Mouse (Mus musculus) MEL (cell line): ENCODE results near the gene Xpa.

ENCODE experiments used
- CHD2 ChIP-seq: IDR thresholded peaks from 2 replicates; pipeline ENCODE4 v1.6.1; 2011; ENCODE audit warnings: low read length, improper control_type of control experiment
- CTCF ChIP-seq, 3 experiments: IDR thresholded peaks in 2 of 3; conservative IDR thresholded peaks in 1 of 3; 2 replicates each; pipeline ENCODE4 v1.5.1; 2011 to 2012; ENCODE audit warnings: low read length in 3 of 3, low read depth in 2 of 3, mild to moderate bottlenecking in 2 of 3, improper control_type of control experiment in 1 of 3, inconsistent platforms in 1 of 3, mixed read lengths in 1 of 3, moderate library complexity in 1 of 3; ENCODE audit not compliant: control insufficient read depth in 1 of 3, insufficient read depth in 1 of 3, poor library complexity in 1 of 3, severe bottlenecking in 1 of 3
- GABPA ChIP-seq: IDR thresholded peaks from 2 replicates; pipeline ENCODE4 v1.6.1; 2012; ENCODE audit warnings: low read depth, mild to moderate bottlenecking, inconsistent platforms, low read length, improper control_type of control experiment, moderate library complexity
- JUND ChIP-seq: IDR thresholded peaks from 2 replicates; pipeline ENCODE4 v1.6.1; 2011; ENCODE audit warnings: low read depth, mild to moderate bottlenecking, improper control_type of control experiment, low read length
- MAX ChIP-seq: IDR thresholded peaks from 2 replicates; pipeline ENCODE4 v1.6.1; 2011; ENCODE audit warnings: low read length, improper control_type of control experiment
- POLR2A ChIP-seq, 2 experiments: IDR thresholded peaks; 2 replicates each; pipeline ENCODE4 v1.6.1; 2011 to 2012; ENCODE audit warnings: low read length in 2 of 2, mild to moderate bottlenecking in 2 of 2, control low read depth in 1 of 2, improper control_type of control experiment in 1 of 2, low read depth in 1 of 2, moderate library complexity in 1 of 2; ENCODE audit not compliant: control insufficient read depth in 1 of 2, insufficient read depth in 1 of 2, poor library complexity in 1 of 2
- RAD21 ChIP-seq: IDR thresholded peaks from 2 replicates; pipeline ENCODE4 v1.6.1; 2011; ENCODE audit warnings: mild to moderate bottlenecking, low read depth, low read length, improper control_type of control experiment
- SMC3 ChIP-seq: IDR thresholded peaks from 2 replicates; pipeline ENCODE4 v1.6.1; 2011; ENCODE audit warnings: low read depth, low read length, improper control_type of control experiment
- TBP ChIP-seq: IDR thresholded peaks from 2 replicates; pipeline ENCODE4 v1.8.0; 2011; ENCODE audit warnings: low read depth, low read length, improper control_type of control experiment
- USF1 ChIP-seq: IDR thresholded peaks from 2 replicates; pipeline ENCODE4 v1.6.1; 2014; ENCODE audit warnings: low read depth, mild to moderate bottlenecking, inconsistent platforms, low read length, improper control_type of control experiment, moderate library complexity
- ZC3H11A ChIP-seq: IDR thresholded peaks from 2 replicates; pipeline ENCODE4 v1.6.1; 2012; ENCODE audit warnings: low read depth, mild to moderate bottlenecking, inconsistent platforms, low read length, improper control_type of control experiment

DNA sequence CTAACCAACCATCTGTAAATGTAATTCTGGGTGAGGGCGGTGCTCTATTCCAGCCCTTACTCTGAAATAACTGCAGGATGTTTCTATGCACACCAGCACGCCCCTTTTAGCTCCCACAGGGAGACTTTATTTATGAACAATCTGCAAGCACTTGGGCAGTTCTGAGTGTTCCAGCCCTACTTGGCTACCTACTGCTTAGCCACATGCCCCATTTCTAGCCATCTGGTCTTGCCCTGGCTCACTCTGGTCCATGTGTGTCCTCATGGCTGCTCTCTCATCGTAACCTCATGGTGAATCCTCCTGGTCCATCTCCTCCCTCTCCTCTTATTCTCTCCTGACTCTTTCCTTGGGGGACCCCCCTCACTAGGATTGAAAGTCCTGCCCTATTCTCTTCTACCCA, 39.8 kb upstream of the Xpa start:
- TF ChIP-seq POLR2A (IDR thresholded peaks at IDR 0.05; ENCODE audit: control insufficient read depth in 1 of 2, insufficient read depth in 1 of 2, low read depth in 1 of 2, low read length in 2 of 2, poor library complexity in 1 of 2) (no peak), USF1 (no peak), GABPA (no peak), CHD2 (no peak), MAX (no peak), JUND (no peak), TBP (no peak), ZC3H11A (no peak), SMC3 (no peak), RAD21 (no peak), CTCF (IDR thresholded peaks at IDR 0.05 in 2 of 3, conservative IDR thresholded peaks at IDR 0.05 in 1 of 3; ENCODE audit: control insufficient read depth in 1 of 3, insufficient read depth in 1 of 3, low read depth in 2 of 3, low read length in 3 of 3, poor library complexity in 1 of 3, severe bottlenecking in 1 of 3) (no peak)
